8 mouse cellular contexts compared by ENCODE assay signal in the genomic region with DNA sequence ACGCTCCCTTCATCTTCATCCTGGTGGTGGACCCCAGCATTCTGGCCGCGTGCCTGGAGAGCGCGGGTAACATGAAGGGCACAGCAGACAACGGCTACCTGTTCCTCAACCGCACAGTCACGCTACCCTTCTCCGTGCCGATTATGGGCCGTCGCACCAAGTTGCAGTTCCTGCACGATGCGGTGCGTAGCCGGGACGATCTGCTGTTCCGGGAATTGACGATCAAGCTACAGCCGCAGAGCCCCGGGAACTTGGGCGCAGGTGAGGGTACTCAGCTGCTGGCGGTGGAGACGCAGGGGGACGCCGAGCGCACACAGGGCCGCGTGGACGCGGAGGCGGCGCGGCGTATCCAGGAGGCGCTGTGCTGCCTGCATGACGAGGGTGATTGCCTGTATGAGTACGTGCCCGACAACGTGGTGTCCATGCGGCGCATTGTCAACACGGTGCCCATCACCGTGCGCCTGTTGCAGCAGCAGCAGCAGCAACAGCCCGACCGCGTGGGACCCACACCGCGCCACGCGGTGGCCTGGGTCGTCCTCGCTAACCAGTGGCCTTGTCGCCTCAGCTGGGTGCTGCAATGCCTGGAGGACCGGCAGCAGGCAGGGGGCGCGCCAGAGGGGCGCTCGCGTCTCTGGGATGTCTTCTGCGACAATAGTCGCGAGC. TPM values are rescaled to one million over a fixed set of nuclear protein-coding genes. Genes with fewer than 3 reads are reported as not detected.
DNase-seq lines count a peak whose midpoint lies in the region; ATAC-seq and TF ChIP-seq lines count a peak whose summit lies in the region.

No protein-coding gene starts in this region.

- no peaks in the 10 kb centered on the region for H3K79me2 ChIP-seq in heart, adult 2 months (replicated peaks; ENCODE audit: control insufficient read depth, insufficient read depth, low read length)
- no peaks in the 10 kb centered on the region for H3K79me2 ChIP-seq in liver, adult 2 months (ENCODE audit: control insufficient read depth, insufficient read depth, low read length)

- peak overlapping the region; percentile 28; the same call in 1 of the 2 replicates for H3K9ac ChIP-seq in heart, adult 2 months (ENCODE audit: low read depth, low read length)
- H3K9ac ChIP-seq in kidney, embryonic 15.5 days: peak overlapping the region; percentile 40
- peak overlapping the region; percentile 15; the same call in 1 of the 2 replicates for H3K9ac ChIP-seq in liver, adult 2 months (ENCODE audit: low read depth, low read length)
- H3K9ac ChIP-seq in midbrain, embryonic 15.5 days: peak overlapping the region; percentile 37
- H3K9ac ChIP-seq in stomach, postnatal 0 days (ENCODE audit: low read length): no peak overlapping the region; the same call in 1 of the 2 replicates

- DNase-seq in heart, adult 2 months: peak; percentile 38 to 65
- no peak for DNase-seq in heart, postnatal 25 days (ENCODE audit: low spot score)
- DNase-seq in embryonic facial prominence, embryonic 10.5 days (ENCODE audit: low spot score): peak; percentile 82
- DNase-seq in heart, embryonic 10.5 days (ENCODE audit: low spot score): no peak
- DNase-seq in liver, adult 2 months (ENCODE audit: extremely low read depth, low read depth, low spot score): no peak
- peak; percentile 71 for DNase-seq in stomach, postnatal 0 days (ENCODE audit: low spot score)

- no peak for TF ChIP-seq EP300 in heart, adult 2 months (IDR thresholded peaks at IDR 0.05; ENCODE audit: insufficient read depth, low read depth, low read length)
- TF ChIP-seq EP300 in stomach, postnatal 0 days (optimal IDR thresholded peaks at IDR 0.05): no peak

- H3K36me3 ChIP-seq in heart, adult 2 months (ENCODE audit: control insufficient read depth, insufficient read depth, low read length): no peaks in the 10 kb centered on the region
- peaks cover 8% of the 10 kb centered on the region for H3K36me3 ChIP-seq in embryonic facial prominence, embryonic 10.5 days (replicated peaks)
- H3K36me3 ChIP-seq in heart, embryonic 10.5 days: peaks cover 8% of the 10 kb centered on the region; the same call in 1 of the 2 replicates
- H3K36me3 ChIP-seq in kidney, embryonic 15.5 days: peaks cover 8% of the 10 kb centered on the region; the same call in 1 of the 2 replicates
- H3K36me3 ChIP-seq in liver, adult 2 months (ENCODE audit: control insufficient read depth, insufficient read depth, low read length): no peaks in the 10 kb centered on the region
- no peaks in the 10 kb centered on the region for H3K36me3 ChIP-seq in midbrain, embryonic 15.5 days (replicated peaks)
- no peaks in the 10 kb centered on the region for H3K36me3 ChIP-seq in stomach, postnatal 0 days (ENCODE audit: control insufficient read depth, insufficient read depth, low read length)

- H3K4me2 ChIP-seq in kidney, embryonic 15.5 days: peak overlapping the region; percentile 92
- H3K4me2 ChIP-seq in midbrain, embryonic 15.5 days: peak overlapping the region; percentile 87
- peak overlapping the region; percentile 55 for H3K4me2 ChIP-seq in stomach, postnatal 0 days (replicated peaks; ENCODE audit: low read depth)

- TF ChIP-seq CTCF in heart, adult 2 months (IDR thresholded peaks at IDR 0.05): peak; percentile 71
- peak; percentile 47 for TF ChIP-seq CTCF in liver, adult 2 months (IDR thresholded peaks at IDR 0.05; ENCODE audit: low read depth, low read length)
- peak; percentile 69 for TF ChIP-seq CTCF in stomach, postnatal 0 days (IDR thresholded peaks at IDR 0.05; ENCODE audit: low read depth)

- TF ChIP-seq POLR2A in heart, adult 2 months (IDR thresholded peaks at IDR 0.05; ENCODE audit: insufficient read depth, low read depth, low read length): no peak
- no peak for TF ChIP-seq POLR2A in liver, adult 2 months (IDR thresholded peaks at IDR 0.05; ENCODE audit: extremely low read depth, insufficient read depth, low read length)

- 1% methylated on average over 64 of the region's 64 CpGs for WGBS in heart, adult 2 months
- 3% methylated on average over 64 of the region's 64 CpGs for WGBS in embryonic facial prominence, embryonic 10.5 days
- 2% methylated on average over 64 of the region's 64 CpGs for WGBS in heart, embryonic 10.5 days
- 1% methylated on average over 64 of the region's 64 CpGs for WGBS in kidney, embryonic 15.5 days
- 2% methylated on average over 64 of the region's 64 CpGs for WGBS in liver, adult 2 months
- under 1% methylated on average over 60 of the region's 64 CpGs for WGBS in midbrain, embryonic 15.5 days
- WGBS in stomach, postnatal 0 days: 1% methylated on average over 64 of the region's 64 CpGs

- no peaks in the 10 kb centered on the region for H3K4me1 ChIP-seq in heart, adult 2 months (ENCODE audit: control insufficient read depth, insufficient read depth, low read length)
- H3K4me1 ChIP-seq in embryonic facial prominence, embryonic 10.5 days: peaks cover 31% of the 10 kb centered on the region
- peaks cover 33% of the 10 kb centered on the region for H3K4me1 ChIP-seq in heart, embryonic 10.5 days
- H3K4me1 ChIP-seq in kidney, embryonic 15.5 days: peaks cover 32% of the 10 kb centered on the region
- peaks cover 7% of the 10 kb centered on the region; the same call in 1 of the 2 replicates for H3K4me1 ChIP-seq in liver, adult 2 months (ENCODE audit: control insufficient read depth, insufficient read depth, low read length)
- peaks cover 29% of the 10 kb centered on the region for H3K4me1 ChIP-seq in midbrain, embryonic 15.5 days
- peaks cover 10% of the 10 kb centered on the region for H3K4me1 ChIP-seq in stomach, postnatal 0 days (replicated peaks; ENCODE audit: control insufficient read depth, insufficient read depth)

- ATAC-seq in kidney, embryonic 15.5 days (replicated peaks; ENCODE audit: low FRiP score): peak; percentile 50
- peak; percentile 75 for ATAC-seq in midbrain, embryonic 15.5 days (replicated peaks)
- ATAC-seq in stomach, postnatal 0 days (ENCODE audit: low FRiP score, low TSS enrichment): 0 out of 2 replicates have a peak, but pooled peaks have one; percentile 13

- peaks cover 17% of the 10 kb centered on the region for H3K27me3 ChIP-seq in heart, adult 2 months (ENCODE audit: control insufficient read depth, insufficient read depth, low read length)
- peaks cover 79% of the 10 kb centered on the region for H3K27me3 ChIP-seq in embryonic facial prominence, embryonic 10.5 days (replicated peaks; ENCODE audit: low read depth, poor library complexity, severe bottlenecking)
- H3K27me3 ChIP-seq in heart, embryonic 10.5 days (ENCODE audit: insufficient read depth, poor library complexity, severe bottlenecking): peaks cover 75% of the 10 kb centered on the region
- peaks cover 70% of the 10 kb centered on the region for H3K27me3 ChIP-seq in kidney, embryonic 15.5 days
- peaks cover 25% of the 10 kb centered on the region for H3K27me3 ChIP-seq in liver, adult 2 months (ENCODE audit: control insufficient read depth, insufficient read depth, low read length)
- peaks cover 65% of the 10 kb centered on the region for H3K27me3 ChIP-seq in midbrain, embryonic 15.5 days (replicated peaks)
- H3K27me3 ChIP-seq in stomach, postnatal 0 days (ENCODE audit: control insufficient read depth, insufficient read depth, low read length): peaks cover 26% of the 10 kb centered on the region; the same call in 1 of the 2 replicates

- H3K27ac ChIP-seq in heart, adult 2 months: no peak overlapping the region
- H3K27ac ChIP-seq in embryonic facial prominence, embryonic 10.5 days (replicated peaks): peak overlapping the region; percentile 49; the same call in 1 of the 2 replicates
- peak overlapping the region; percentile 65 for H3K27ac ChIP-seq in heart, embryonic 10.5 days
- no peak overlapping the region for H3K27ac ChIP-seq in kidney, embryonic 15.5 days
- H3K27ac ChIP-seq in liver, adult 2 months (replicated peaks; ENCODE audit: insufficient read depth, low read depth, low read length): no peak overlapping the region
- H3K27ac ChIP-seq in midbrain, embryonic 15.5 days: no peak overlapping the region; the same call in 1 of the 2 replicates
- H3K27ac ChIP-seq in stomach, postnatal 0 days (replicated peaks): no peak overlapping the region

- 0 out of 2 replicates have a peak, but pooled peaks cover 2% of the 10 kb centered on the region for H3K9me3 ChIP-seq in embryonic facial prominence, embryonic 10.5 days
- H3K9me3 ChIP-seq in heart, embryonic 10.5 days: no peaks in the 10 kb centered on the region
- H3K9me3 ChIP-seq in kidney, embryonic 15.5 days (replicated peaks): no peaks in the 10 kb centered on the region
- H3K9me3 ChIP-seq in midbrain, embryonic 15.5 days: no peaks in the 10 kb centered on the region
- H3K9me3 ChIP-seq in stomach, postnatal 0 days (ENCODE audit: control insufficient read depth, low read length): no peaks in the 10 kb centered on the region

- H3K4me3 ChIP-seq in heart, adult 2 months: peak overlapping the region; percentile 39
- H3K4me3 ChIP-seq in embryonic facial prominence, embryonic 10.5 days: peak overlapping the region; percentile 60
- H3K4me3 ChIP-seq in heart, embryonic 10.5 days: peak overlapping the region; percentile 56
- H3K4me3 ChIP-seq in kidney, embryonic 15.5 days (replicated peaks): peak overlapping the region; percentile 47
- H3K4me3 ChIP-seq in liver, adult 2 months (ENCODE audit: insufficient read depth, low read depth, low read length): peak overlapping the region; percentile 41; the same call in 1 of the 2 replicates
- peak overlapping the region; percentile 41 for H3K4me3 ChIP-seq in midbrain, embryonic 15.5 days
- peak overlapping the region; percentile 39 for H3K4me3 ChIP-seq in stomach, postnatal 0 days (ENCODE audit: low read depth, low read length)

- intact Hi-C loops in heart, adult 2 months (cut with DNase I): no loop called here
- intact Hi-C loops in heart, postnatal 25 days (cut with DNase I): no loop called here

RNA-seq across cellular contexts. Expression of gene Nkpd1, which starts 6.2 kb away (rescaled TPM):
- not detected for total RNA-seq in heart, adult 2 months (2021)
- polyA plus RNA-seq in heart, adult 2 months (2012; rRNA removed): 0.06 TPM in 1 of 2 replicates, not detected in the other
- not detected for total RNA-seq in heart, postnatal 25 days (2021)
- polyA plus RNA-seq in embryonic facial prominence, embryonic 10.5 days (2016; fragmentation: Nextera tagmentation; extraction: Ambion mirVana): 0.17 and 0.19 TPM in 2 replicates
- 0.09 and 0.14 TPM in 2 replicates for polyA plus RNA-seq in heart, embryonic 10.5 days (2016; fragmentation: Nextera tagmentation; extraction: Ambion mirVana)
- 0.10 and 0.15 TPM in 2 replicates for polyA plus RNA-seq in kidney, embryonic 15.5 days (2015; fragmentation: Nextera tagmentation; extraction: Ambion mirVana)
- total RNA-seq in liver, adult 2 months (2014; rRNA removed): not detected in 2 replicates
- polyA plus RNA-seq in liver, adult 2 months (2012; rRNA removed): not detected in 2 replicates
- 0.74 and 0.95 TPM in 2 replicates for polyA plus RNA-seq in midbrain, embryonic 15.5 days (2015; fragmentation: Nextera tagmentation; extraction: Ambion mirVana)
- 30.8 and 33.0 TPM in 2 replicates for polyA plus RNA-seq in stomach, postnatal 0 days (2015; fragmentation: Nextera tagmentation; extraction: Ambion mirVana)

RNA-seq across cellular contexts. Expression of gene Trappc6a, which starts 15.7 kb away (rescaled TPM):
- total RNA-seq in heart, adult 2 months (2021): 10 to 100 TPM; 32.2 to 33.5 TPM
- polyA plus RNA-seq in heart, adult 2 months (2012; rRNA removed): 32.9 and 45.0 TPM in 2 replicates
- total RNA-seq in heart, postnatal 25 days (2021): 10 to 100 TPM; 35.6 to 35.9 TPM
- polyA plus RNA-seq in embryonic facial prominence, embryonic 10.5 days (2016; fragmentation: Nextera tagmentation; extraction: Ambion mirVana): 72.6 and 73.9 TPM in 2 replicates
- 95.3 and 107 TPM in 2 replicates for polyA plus RNA-seq in heart, embryonic 10.5 days (2016; fragmentation: Nextera tagmentation; extraction: Ambion mirVana)
- 76.2 and 81.2 TPM in 2 replicates for polyA plus RNA-seq in kidney, embryonic 15.5 days (2015; fragmentation: Nextera tagmentation; extraction: Ambion mirVana)
- total RNA-seq in liver, adult 2 months (2014; rRNA removed): 19.9 and 25.5 TPM in 2 replicates
- polyA plus RNA-seq in liver, adult 2 months (2012; rRNA removed): 58.0 and 58.2 TPM in 2 replicates
- 38.3 and 39.1 TPM in 2 replicates for polyA plus RNA-seq in midbrain, embryonic 15.5 days (2015; fragmentation: Nextera tagmentation; extraction: Ambion mirVana)
- polyA plus RNA-seq in stomach, postnatal 0 days (2015; fragmentation: Nextera tagmentation; extraction: Ambion mirVana): 113 and 123 TPM in 2 replicates

RNA-seq across cellular contexts. Expression of gene Bloc1s3, which starts 15.7 kb away (rescaled TPM):
- total RNA-seq in heart, adult 2 months (2021): 1 to 10 TPM; 2.2 to 2.5 TPM
- 3.9 and 5.4 TPM in 2 replicates for polyA plus RNA-seq in heart, adult 2 months (2012; rRNA removed)
- total RNA-seq in heart, postnatal 25 days (2021): 1 to 10 TPM; 2.3 to 2.4 TPM
- polyA plus RNA-seq in embryonic facial prominence, embryonic 10.5 days (2016; fragmentation: Nextera tagmentation; extraction: Ambion mirVana): 1.9 TPM in 2 replicates
- 1.5 and 2.0 TPM in 2 replicates for polyA plus RNA-seq in heart, embryonic 10.5 days (2016; fragmentation: Nextera tagmentation; extraction: Ambion mirVana)
- 2.3 and 2.6 TPM in 2 replicates for polyA plus RNA-seq in kidney, embryonic 15.5 days (2015; fragmentation: Nextera tagmentation; extraction: Ambion mirVana)
- 2.8 and 3.9 TPM in 2 replicates for total RNA-seq in liver, adult 2 months (2014; rRNA removed)
- polyA plus RNA-seq in liver, adult 2 months (2012; rRNA removed): 6.2 and 7.3 TPM in 2 replicates
- 4.8 and 5.0 TPM in 2 replicates for polyA plus RNA-seq in midbrain, embryonic 15.5 days (2015; fragmentation: Nextera tagmentation; extraction: Ambion mirVana)
- polyA plus RNA-seq in stomach, postnatal 0 days (2015; fragmentation: Nextera tagmentation; extraction: Ambion mirVana): 3.2 and 3.7 TPM in 2 replicates

RNA-seq across cellular contexts. Expression of gene Ppp1r37, which starts 39.0 kb away (rescaled TPM):
- total RNA-seq in heart, adult 2 months (2021): 10 to 100 TPM; 58.0 to 69.5 TPM
- polyA plus RNA-seq in heart, adult 2 months (2012; rRNA removed): 56.0 and 66.4 TPM in 2 replicates
- total RNA-seq in heart, postnatal 25 days (2021): 10 to 100 TPM; 48.0 to 52.3 TPM
- polyA plus RNA-seq in embryonic facial prominence, embryonic 10.5 days (2016; fragmentation: Nextera tagmentation; extraction: Ambion mirVana): 20.7 and 22.9 TPM in 2 replicates
- polyA plus RNA-seq in heart, embryonic 10.5 days (2016; fragmentation: Nextera tagmentation; extraction: Ambion mirVana): 17.9 and 30.0 TPM in 2 replicates
- 21.3 and 24.4 TPM in 2 replicates for polyA plus RNA-seq in kidney, embryonic 15.5 days (2015; fragmentation: Nextera tagmentation; extraction: Ambion mirVana)
- total RNA-seq in liver, adult 2 months (2014; rRNA removed): 25.0 and 25.6 TPM in 2 replicates
- polyA plus RNA-seq in liver, adult 2 months (2012; rRNA removed): 82.3 and 84.2 TPM in 2 replicates
- polyA plus RNA-seq in midbrain, embryonic 15.5 days (2015; fragmentation: Nextera tagmentation; extraction: Ambion mirVana): 44.0 and 48.3 TPM in 2 replicates
- 16.5 and 21.2 TPM in 2 replicates for polyA plus RNA-seq in stomach, postnatal 0 days (2015; fragmentation: Nextera tagmentation; extraction: Ambion mirVana)

RNA-seq across cellular contexts. Expression of gene Zfp296, which starts 53.2 kb away (rescaled TPM):
- total RNA-seq in heart, adult 2 months (2021): under 1 TPM; 0.42 to 0.43 TPM
- 0.82 and 1.0 TPM in 2 replicates for polyA plus RNA-seq in heart, adult 2 months (2012; rRNA removed)
- under 1 TPM; 0.28 to 0.49 TPM for total RNA-seq in heart, postnatal 25 days (2021)
- polyA plus RNA-seq in embryonic facial prominence, embryonic 10.5 days (2016; fragmentation: Nextera tagmentation; extraction: Ambion mirVana): 0.41 and 0.44 TPM in 2 replicates
- 0.41 and 0.69 TPM in 2 replicates for polyA plus RNA-seq in heart, embryonic 10.5 days (2016; fragmentation: Nextera tagmentation; extraction: Ambion mirVana)
- 0.55 and 0.66 TPM in 2 replicates for polyA plus RNA-seq in kidney, embryonic 15.5 days (2015; fragmentation: Nextera tagmentation; extraction: Ambion mirVana)
- 0.40 and 0.83 TPM in 2 replicates for total RNA-seq in liver, adult 2 months (2014; rRNA removed)
- 0.93 and 1.3 TPM in 2 replicates for polyA plus RNA-seq in liver, adult 2 months (2012; rRNA removed)
- polyA plus RNA-seq in midbrain, embryonic 15.5 days (2015; fragmentation: Nextera tagmentation; extraction: Ambion mirVana): 0.25 and 0.26 TPM in 2 replicates
- 3.7 and 5.0 TPM in 2 replicates for polyA plus RNA-seq in stomach, postnatal 0 days (2015; fragmentation: Nextera tagmentation; extraction: Ambion mirVana)

Comparison
In these comparisons a context has a peak if more than half of its experiments do, and no peak if none do; other contexts are left out.
1. DNase-seq: peak in heart, adult 2 months (2 of 2), embryonic facial prominence, embryonic 10.5 days (single experiment) and stomach, postnatal 0 days (single experiment); none in heart, postnatal 25 days (single experiment), heart, embryonic 10.5 days (single experiment) and liver, adult 2 months (single experiment).
2. H3K27ac ChIP-seq: peak in embryonic facial prominence, embryonic 10.5 days (single experiment) and heart, embryonic 10.5 days (single experiment); none in heart, adult 2 months (single experiment), kidney, embryonic 15.5 days (single experiment), liver, adult 2 months (single experiment), midbrain, embryonic 15.5 days (single experiment) and stomach, postnatal 0 days (single experiment).
3. ATAC-seq: peak in every context shown above with its lines; median percentile 75 in midbrain, embryonic 15.5 days; 50 in kidney, embryonic 15.5 days; 13 in stomach, postnatal 0 days.
4. RNA of gene Nkpd1, which starts 6.2 kb away (polyA plus RNA-seq): 30.8 to 33.0 TPM in stomach, postnatal 0 days; 0.74 to 0.95 TPM in midbrain, embryonic 15.5 days, 0.17 to 0.19 TPM in embryonic facial prominence, embryonic 10.5 days, 0.09 to 0.14 TPM in heart, embryonic 10.5 days, 0.10 to 0.15 TPM in kidney, embryonic 15.5 days, 0.06 TPM in heart, adult 2 months and not detected in liver, adult 2 months; every median in the first group is over 10 times any median in the second.
5. Peak in every context shown above with its lines, with median percentiles within 50 percentile points of each other: H3K4me3 ChIP-seq, CTCF ChIP-seq and H3K4me2 ChIP-seq.